Mouse (Mus musculus) adrenal gland, adult (tissue): ENCODE measurements around the gene Serac1.

ENCODE experiments used
- DNase-seq, 2 experiments: peaks; one replicate each; pipeline ENCODE4 v3.0.0; 2022 to 2023; ENCODE audit warnings: low spot score in 1 of 2; ENCODE audit not compliant: inconsistent age in 2 of 2

Gene Serac1

DNA sequence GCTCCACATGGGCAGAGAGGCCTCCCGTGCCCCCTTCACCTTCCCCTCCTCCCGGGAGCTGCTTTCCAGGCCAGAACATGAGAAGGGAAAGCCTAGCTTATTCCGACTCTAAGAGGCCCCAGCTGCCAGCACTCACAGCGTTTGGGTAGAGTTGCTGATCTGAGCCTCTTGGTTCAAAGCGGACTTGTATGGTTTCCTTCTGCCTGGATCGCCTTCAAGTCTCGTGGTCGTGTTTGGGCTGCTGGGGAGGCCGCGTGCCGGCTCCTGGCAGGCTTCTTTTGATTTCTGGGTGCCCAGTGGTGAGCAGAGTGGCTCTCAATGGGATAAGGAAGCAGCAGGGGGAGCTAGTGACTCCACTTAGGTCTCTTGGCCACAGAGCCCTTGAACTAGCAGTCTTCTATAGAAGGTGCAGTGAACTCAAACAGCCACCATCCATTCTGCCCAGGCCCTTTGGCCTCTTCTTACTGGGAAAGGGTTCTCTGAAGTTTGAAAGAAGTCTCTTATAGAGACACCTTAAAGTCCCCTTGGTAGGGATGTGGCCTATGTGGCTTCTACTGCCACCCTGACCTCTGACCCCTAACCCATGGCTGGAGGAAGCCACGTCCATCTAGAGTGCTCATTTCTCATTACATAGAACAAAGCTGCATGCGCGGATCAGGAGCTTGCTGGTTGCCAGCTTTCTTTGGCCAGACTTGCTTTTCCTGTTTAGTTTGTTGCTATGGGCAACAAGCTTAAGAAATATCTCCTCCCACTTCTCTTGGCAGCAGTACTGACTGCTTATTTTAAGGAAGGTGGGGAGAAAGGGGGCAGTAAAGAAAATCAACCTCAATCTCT, 73.7 kb downstream of the Serac1 start:
- DNase-seq = peak; percentile 52 to 88

DNA sequence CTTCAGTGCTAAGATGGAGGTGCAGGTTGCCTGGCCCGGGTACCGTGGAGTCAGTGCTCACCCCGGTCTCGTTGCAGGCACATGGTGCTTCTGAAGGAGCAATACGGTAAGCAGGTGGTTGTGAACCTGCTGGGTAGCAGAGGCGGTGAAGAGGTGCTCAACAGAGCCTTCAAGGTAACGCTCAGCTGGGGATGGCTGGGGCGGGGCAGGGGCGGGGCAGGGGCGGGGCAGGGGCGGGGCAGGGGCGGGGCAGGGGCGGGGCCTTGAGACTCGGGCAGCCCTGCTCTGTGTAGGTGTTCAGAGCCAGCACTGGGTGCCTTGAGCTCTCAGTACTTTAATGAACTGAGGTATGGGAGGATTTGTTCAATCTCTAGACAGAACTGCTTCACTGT, 74.3 kb downstream of the Serac1 start:
- peak in 1 of 2 experiments; percentile 26 for DNase-seq

DNA sequence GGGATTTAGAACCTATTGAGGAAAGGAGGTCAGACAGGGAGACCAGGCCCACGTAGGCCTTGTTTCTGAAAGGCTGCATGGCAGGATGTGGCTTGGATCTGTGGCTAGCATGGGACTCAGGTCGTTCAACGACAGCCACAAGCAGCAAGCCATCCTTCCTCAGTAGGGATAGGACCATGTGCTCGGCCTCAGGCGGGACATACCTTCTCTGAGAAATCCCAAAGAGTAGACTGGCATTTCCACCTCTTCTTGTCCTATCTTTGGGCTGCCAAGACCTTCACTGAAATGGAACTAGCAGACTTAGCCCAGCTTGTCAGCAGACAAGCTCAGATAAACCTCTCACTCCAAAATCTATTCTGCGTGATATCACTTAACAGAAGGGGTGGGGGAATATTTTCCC, 75.9 kb downstream of the Serac1 start:
- peak in 1 of 2 experiments; percentile 6 for DNase-seq

DNA sequence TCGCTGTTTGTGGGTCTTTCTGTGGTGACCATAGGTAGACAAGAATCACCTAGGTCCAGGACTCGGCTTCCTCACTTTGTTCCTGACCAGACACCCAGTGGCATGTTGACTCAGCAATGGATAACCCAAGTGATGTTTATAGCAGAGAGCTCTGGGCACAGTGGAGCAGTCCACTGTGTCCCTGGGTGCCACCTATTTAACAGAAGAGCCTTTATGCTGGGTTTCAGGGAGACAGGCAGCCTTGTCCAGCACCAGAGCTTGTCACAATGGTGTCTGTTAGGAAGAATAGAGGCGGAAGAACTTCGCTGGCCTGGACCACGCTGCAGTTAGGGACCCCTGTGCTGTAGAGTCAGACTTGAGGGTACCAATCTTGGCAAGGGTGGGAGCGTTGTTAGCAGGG, 77.0 kb downstream of the Serac1 start:
- DNase-seq = peak in 1 of 2 experiments; percentile 7

DNA sequence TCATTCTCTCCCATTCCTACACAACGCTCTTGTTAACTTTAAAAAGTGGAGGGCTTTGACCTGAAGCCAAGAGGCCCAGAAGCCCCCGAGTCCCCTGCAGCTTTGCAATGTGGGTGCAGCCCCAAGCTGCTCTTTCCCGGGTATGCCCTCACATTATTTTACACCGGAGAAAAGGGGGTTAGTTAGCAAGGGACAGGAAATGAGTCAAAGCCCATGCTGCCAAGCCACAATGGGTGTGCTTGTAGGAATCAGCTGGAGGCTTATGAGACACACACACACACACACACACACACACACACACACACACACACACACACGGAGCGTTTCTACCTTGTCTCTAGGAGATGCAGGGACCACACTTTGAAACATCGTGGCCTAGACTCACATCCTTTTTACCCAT, 77.7 kb downstream of the Serac1 start:
- DNase-seq = no peak

DNA sequence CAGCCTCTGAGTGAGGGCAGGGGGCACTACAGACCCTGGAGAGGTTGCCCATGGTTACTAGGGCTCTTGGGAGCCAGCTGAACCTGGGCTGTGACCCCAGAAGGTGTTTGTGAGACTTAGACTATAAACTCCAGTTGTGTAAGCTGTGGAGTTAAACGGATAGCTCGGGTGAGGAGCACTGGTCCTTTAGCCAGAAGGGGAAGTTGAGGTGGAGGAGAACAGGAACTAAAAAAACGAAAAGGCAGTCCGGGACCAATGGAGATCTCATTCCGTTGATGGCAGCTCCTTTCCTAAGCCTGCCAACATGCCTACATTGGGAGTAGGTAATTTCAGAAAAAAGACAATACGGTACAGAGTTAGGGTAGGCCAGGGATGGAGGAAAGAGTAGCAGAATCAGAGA, 78.2 kb downstream of the Serac1 start:
- DNase-seq = no peak

DNA sequence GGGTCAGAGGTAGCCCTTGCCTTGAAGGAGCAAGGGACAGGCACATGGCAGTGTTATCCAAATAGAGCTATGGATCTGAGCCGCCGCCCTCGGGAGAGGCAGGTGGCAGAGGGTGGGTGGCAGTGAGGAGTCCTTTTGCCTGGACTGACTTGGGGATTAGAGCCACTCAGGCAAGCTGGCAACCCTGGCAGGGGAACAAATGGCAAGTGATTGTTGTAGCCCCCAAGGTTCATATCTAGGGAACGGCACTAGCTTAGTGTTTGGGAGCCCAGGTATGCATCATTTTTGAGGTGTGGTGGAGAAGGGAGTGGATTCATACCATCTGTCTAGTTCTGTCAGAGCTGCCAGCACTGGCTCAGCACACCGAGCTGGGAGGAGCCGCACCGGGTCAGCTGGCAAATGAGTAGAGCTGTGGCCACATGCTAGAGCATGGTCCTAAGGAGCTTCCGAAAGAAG, 78.6 kb downstream of the Serac1 start:
- no peak for DNase-seq

DNA sequence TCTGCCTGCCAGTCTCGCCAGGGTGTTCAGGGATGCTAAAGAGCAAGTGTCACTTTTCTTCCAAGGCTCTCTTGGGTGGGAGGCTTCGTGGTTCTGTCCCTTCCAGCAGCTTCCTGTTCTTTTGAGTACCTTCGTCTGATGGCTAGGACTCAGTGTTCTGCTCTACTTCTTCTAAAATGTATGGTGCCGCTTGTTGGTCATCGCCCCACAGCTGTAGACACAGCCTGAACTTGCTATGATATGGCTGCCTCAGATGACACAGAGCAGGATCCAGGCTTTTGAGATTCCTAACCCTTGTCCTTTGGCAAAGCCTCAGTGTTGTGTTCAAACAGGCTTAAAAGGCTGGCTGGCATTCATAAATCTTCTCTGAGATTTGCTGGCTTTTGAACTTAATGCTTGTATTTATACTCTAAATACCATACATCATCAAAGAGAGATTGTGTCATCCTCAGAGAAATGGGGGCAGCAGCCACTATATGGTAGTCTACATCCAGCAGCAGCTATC, 80.5 kb downstream of the Serac1 start:
- DNase-seq = peak in 1 of 2 experiments; percentile 67

DNA sequence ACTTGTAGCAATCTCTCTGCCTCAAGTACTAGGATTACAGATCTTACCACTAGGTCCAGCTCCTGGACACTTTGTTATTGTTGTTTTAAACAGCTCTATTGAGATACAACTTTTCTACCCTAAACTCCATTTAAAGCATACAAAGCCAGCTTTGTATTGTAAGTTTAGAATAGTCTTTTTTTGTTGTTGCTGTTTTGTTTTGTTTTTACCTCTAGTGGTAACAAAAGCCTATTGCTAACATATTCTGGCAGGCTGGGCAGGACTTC, 81.4 kb downstream of the Serac1 start:
- no peak for DNase-seq

DNA sequence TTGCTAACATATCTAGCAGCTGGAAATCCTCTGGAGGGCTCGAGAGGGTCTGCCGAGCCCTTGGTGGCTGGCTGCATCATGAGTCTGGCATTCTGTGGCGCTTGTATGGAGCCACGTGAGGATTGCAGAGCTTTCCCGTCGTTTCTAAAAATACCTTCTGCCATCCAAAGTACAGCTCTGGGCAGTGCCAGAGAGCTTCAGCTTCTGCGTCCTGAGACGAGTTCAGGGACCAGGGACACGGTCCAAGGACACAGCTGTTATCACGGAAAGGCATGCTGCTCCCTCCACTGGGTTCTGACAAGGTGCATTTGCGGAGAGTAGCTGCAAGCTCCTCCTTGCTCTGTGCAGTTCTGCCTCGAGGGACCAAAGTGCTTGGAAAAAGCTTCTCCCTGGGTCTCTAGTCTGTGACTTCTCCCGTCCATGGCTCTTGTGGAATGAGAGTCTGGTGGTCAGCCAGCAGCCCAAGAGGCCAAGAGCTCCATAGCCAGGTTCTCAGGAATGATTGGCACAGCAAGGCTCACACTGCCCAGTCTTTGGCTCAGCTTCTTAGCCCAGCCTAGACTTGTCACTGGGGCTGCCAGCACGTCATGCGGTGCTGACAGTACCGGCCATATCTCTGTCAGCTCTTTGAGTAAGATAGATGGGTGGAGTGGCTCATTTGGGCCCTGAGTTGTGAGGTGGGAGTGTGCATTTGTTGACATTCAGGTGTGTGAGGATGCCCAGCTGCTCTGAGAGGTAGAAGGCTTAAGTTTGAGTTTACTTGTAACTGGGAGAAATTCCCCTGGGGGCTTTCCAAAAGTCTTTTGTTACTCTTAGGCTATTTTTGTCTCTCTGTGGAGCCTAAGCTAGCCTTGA, 81.9 kb downstream of the Serac1 start:
- peak; percentile 89 to 94 for DNase-seq

DNA sequence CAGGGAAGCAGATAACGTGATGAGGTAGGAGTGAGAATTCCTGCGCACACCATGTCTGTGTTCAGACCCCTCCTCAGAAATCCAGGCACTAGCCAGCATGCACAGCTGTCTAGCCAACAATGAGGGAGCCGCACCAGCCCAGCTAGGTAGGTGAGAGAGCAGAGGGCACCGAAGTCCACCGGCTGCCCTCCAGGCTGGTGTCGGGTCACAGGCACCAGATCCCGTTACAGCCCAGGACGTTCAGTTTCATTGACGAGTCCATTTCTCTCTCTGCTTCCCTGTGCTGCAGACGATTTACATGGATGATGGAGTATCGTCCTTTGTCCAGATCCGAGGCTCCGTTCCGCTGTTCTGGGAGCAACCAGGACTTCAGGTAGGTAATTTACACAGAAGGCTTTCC, 83.0 kb downstream of the Serac1 start:
- DNase-seq = peak in 1 of 2 experiments; percentile 25

DNA sequence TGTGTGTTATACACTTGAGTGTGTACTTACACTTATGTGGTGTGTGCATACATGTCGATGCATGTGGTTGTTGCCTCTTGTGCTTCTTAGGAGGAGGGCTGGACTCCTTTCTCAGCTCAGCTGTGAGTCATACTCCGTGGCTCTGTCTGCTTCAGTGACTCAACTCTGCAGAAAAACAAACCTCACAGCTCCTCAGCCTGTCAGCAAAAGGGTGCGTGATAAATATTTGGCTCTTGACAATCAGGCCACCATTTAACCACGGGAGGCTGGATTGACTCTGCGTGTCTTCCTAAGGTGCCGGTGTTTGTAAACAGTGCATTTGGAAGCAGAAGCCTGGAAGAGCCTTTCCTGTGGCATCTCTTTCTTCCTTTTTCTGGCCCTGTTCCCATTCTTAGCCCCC, 84.9 kb downstream of the Serac1 start:
- DNase-seq = peak; percentile 76 to 88

DNA sequence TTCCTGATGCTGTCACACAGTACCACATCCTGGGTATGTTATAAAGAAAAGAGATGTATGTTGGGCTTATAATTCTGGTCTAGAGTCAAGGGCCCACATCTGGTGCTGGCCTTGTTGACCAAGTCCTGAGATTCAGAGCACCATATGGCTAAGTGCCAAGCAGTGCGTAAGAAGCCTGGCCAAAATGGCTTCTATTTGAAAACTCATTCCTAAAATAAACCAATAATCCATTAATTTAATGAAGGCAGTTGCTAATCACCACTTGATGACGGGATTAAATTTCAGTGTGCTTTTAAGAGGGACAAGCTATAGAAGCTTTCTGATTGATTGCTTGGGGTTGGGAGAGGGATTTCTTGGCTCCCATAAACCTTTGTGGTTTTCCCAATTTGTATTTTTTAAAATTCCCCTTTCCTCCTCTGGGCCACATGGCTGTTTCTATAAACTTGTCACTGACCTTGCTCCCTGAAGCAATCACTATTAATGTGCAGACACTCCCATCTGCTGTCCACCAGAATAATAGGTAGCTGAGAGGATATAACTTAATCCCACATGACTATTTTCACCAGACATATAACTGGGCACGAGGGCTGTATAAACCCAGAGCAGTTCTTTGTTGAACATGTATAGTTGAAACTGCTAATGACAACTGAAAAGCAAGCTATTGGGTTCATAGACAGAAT, 85.8 kb downstream of the Serac1 start:
- DNase-seq = peak; percentile 20 to 63

DNA sequence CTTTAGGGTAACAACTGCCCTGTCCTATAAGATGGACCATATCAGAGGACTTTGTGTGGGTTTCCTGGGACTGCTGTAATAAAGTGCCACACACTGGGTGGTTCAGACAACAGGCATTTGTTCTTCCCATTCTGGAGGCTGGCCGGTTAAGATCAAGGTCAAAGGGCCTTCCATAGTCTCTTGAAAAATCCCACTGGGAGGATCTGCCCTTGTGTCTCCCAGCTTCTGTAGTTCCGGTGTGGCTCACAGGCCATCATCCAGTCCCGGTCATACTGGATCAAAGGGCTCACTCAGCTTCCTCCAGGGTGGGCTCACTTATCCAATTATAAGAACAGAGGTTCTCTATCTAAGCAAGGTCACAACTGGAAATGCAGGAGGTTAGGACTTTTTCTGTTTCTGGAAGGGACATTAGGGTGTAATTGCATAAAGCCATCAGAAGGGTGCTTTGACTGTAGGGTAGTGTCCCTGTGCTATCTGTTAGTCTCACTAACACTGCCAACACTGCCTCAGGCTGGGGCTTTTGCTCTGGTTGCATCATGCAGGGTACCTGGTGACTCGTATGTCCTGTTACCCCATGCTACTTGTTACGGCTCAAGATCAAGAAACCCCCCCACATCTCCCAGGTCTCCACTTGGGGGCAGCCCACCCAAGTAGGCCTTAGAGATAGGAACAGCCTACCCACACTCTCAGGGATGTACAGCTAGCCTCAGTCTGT, 86.5 kb downstream of the Serac1 start:
- peak in 1 of 2 experiments; percentile 82 for DNase-seq
